Mouse (Mus musculus): ENCODE measurements at regions not wholly inside any gene's neighbourhood (a gene's known extent, or its start where the extent isn't known, plus 50 kb on each side); places are given as distances from the start of the nearest gene placed in this dataset.

GRCm38 (mm10) chr13:54285968-54286367 is 85.2 kb upstream of the Cplx2 start:
- intact Hi-C loops (cut with DNase I), result no loop called here
- DNase-seq, result peak; percentile 99

DNA sequence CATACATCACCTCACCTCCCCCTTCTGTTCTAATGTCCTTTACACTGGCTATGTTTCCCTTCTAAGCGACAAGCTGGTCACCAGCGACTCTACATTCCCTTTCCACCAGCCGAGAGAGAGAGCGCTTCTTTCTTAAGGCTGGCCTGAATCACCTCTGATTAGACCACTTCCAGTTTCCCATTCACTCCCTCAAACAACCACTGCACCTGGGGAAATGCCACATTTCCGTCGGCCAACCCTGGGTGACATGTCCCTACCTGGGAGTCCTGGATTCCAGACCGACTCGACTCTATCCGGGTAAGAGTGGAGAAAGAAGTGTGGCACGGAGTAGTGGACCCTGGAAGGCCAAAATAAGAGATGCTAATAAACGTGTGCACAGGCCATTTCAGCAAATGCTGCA is 84.5 kb upstream of the Cplx2 start:
- DNase-seq, result no peak
- intact Hi-C loops (cut with DNase I), result no loop called here

DNA sequence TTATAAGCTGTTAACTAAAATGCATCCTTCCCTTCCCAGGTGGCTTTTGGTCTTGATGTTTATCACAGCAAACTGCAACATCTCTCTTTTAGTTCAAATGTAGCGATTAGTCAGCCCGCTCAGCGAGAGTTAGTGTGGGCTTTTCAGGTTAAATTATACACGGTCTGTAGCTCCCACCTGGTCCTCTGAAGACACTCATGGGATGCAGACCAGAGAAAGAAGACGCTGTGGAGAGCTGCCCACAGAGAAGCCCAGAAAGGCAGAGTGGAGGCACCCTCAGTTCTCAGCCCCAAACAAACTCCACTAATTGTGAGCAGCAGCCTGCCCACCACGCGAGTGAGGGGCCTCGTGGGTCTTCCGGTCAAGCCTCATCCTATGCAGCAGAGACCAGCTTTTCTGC is 81.1 kb upstream of the Cplx2 start:
- intact Hi-C loops (cut with DNase I), result no loop called here
- no peak for DNase-seq

- intact Hi-C loops (cut with DNase I), result no loop called here
- no peak for DNase-seq
Observed at GRCm38 (mm10) chr13:54292394-54292793, 78.8 kb upstream of the Cplx2 start.

DNA sequence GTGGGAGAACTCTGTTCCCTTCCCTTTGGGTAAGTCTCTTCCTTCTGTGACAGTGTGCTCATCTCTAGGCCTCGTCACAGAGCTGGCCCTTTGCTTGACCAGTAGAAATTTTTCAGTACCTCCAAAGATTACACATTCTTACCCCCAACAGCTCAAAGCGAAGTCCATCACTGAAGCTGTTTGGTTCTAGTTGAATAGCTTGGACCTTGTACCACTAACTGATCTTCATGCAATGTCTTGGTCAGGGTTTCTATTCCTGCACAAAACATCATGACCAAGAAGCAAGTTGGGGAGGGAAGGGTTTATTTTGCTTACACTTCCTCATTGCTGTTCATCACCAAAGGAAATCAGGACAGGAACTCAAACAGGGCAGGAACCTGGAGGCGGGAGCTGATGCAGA is 78.1 kb upstream of the Cplx2 start:
- DNase-seq, result no peak
- intact Hi-C loops (cut with DNase I), result no loop called here

DNA sequence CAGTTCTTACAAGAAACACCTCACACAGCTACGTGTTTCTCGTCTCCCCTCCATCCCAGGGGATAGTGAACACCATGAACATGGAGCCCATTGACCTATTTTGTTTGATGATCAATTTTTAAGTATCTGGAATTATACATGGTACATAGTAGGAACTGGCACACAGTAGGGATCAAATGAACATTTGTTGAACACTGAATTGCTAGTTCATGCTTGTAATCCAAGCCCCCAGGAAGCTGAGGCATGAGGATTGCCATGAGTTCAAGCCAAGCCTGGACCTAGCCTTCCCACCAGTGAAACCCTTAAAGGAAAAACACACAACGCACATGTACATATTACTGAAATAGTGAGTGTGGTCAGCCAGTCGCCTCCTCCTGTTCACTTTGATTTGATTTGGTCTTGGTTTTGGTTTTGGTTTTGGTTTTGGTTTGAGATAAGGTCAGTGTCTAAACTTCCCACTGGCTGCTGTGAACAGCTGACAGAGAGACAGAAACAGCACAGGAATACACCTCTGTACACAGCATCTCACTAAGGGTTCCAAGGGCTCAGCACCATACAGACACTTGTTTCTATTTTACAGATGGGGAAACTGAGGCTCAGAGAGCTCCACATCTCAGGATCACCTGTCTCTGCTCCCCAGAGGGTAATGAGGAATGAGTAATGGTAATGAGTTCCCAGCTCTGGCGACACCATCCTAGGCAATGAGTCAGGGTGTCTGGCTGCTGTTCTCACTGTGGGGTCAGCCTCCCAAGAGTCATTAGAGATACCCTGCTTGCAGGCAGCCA is 75.5 kb upstream of the Cplx2 start:
- no peak for DNase-seq
- intact Hi-C loops (cut with DNase I), result no loop called here

- intact Hi-C loops (cut with DNase I), result no loop called here
- DNase-seq, result no peak
Observed at GRCm38 (mm10) chr13:54296260-54296555, 74.9 kb upstream of the Cplx2 start.

DNA sequence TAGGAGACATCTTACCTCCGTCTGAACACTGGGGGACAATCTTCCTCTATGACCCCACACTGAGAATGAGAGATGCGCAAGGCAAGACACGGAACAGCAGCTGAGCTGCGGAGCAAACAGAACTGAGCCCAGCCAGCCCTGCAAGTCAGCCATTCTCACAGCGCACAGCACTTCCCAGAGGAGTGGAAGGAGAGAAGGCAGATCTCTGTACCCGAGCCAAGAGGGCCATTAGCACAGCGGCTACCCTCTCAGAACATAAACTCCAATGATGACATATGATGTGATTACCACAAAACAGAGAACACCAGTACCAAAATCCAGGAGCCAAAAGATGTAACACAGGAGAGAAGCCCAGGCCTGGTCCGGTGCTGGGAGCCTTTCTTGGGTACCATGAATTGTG is 72.3 kb upstream of the Cplx2 start:
- intact Hi-C loops (cut with DNase I), result no loop called here
- DNase-seq, result no peak

GRCm38 (mm10) chr13:54299295-54299694 is 71.9 kb upstream of the Cplx2 start:
- intact Hi-C loops (cut with DNase I), result no loop called here
- DNase-seq, result no peak

- DNase-seq, result no peak
- intact Hi-C loops (cut with DNase I), result loop anchor here (10.0 kb wide), 1 partner anchor 74 kb away; the partner anchor contains the start of gene Cplx2
Observed at GRCm38 (mm10) chr13:54301110-54301509, 70.0 kb upstream of the Cplx2 start.

GRCm38 (mm10) chr13:54301677-54302076 is 69.5 kb upstream of the Cplx2 start:
- intact Hi-C loops (cut with DNase I), result loop anchor here (10.0 kb wide), 1 partner anchor 73 kb away; the partner anchor contains the start of gene Cplx2
- DNase-seq, result no peak

DNA sequence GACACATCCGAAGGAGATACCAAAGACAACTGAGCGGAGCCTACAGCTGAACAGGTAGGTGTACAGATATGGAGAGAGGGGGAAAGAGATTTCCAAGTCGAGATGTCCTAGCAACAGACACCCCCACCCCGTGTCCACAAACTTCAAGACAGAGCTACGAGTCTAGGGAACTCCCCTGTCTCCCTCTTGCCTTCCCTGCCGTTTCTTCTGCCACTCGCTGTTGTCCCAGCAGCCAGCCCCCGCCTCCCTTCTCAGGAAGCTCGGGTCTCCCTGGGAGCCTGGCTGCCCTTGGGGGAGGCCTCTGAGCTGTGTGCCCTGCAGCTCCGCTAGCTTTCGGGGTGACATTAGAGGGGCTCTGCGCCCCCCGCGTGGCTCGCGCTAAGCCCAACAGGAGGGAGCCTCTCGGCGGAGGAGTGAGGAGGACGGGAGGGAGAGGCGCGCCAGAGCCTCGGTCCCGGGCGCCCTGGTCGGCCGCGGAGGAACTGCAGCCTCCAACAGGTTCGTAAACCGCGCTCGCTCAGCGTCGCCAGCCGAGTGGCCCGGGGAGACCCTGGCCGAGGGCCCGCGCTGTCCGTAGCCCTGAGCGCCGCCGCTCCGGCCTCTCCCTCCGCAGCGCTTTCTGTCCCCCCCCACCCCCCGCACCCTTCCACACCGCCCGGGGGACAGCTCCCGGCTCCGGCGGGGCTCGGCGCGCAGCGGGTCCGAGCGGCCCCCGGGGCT is 68.6 kb upstream of the Cplx2 start:
- DNase-seq, result peak; percentile 58
- intact Hi-C loops (cut with DNase I), result loop anchor here (10.0 kb wide), 1 partner anchor 72 kb away; the partner anchor contains the start of gene Cplx2

GRCm38 (mm10) chr13:54303071-54303924 is 67.9 kb upstream of the Cplx2 start:
- DNase-seq, result peak; percentile 88
- intact Hi-C loops (cut with DNase I), result loop anchor here (10.0 kb wide), 1 partner anchor 72 kb away; the partner anchor contains the start of gene Cplx2

DNA sequence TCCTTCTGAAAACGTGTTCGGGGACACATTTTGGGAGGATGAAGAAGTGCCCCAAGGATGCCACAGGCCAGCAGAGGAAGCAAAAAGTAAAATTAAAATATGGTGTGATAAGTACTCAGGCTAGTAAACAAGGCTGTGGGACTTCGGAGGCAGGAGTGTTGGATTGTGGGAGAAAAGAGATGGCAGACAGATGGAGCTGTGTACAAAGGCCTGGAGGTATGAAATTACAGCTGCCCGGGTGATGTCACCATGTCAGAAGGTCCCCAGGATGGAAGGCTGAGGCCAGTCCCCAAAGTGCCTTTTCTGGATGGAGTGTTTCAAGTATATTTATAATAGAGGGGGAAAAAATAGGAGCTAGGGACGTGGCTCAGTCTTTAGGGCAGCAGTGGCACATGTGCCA is 66.9 kb upstream of the Cplx2 start:
- intact Hi-C loops (cut with DNase I), result loop anchor here (10.0 kb wide), 1 partner anchor 71 kb away; the partner anchor contains the start of gene Cplx2
- no peak for DNase-seq

GRCm38 (mm10) chr13:54308591-54308990 is 62.6 kb upstream of the Cplx2 start:
- intact Hi-C loops (cut with DNase I), result loop anchor here (10.0 kb wide), 1 partner anchor 66 kb away; the partner anchor contains the start of gene Cplx2
- DNase-seq, result no peak

DNA sequence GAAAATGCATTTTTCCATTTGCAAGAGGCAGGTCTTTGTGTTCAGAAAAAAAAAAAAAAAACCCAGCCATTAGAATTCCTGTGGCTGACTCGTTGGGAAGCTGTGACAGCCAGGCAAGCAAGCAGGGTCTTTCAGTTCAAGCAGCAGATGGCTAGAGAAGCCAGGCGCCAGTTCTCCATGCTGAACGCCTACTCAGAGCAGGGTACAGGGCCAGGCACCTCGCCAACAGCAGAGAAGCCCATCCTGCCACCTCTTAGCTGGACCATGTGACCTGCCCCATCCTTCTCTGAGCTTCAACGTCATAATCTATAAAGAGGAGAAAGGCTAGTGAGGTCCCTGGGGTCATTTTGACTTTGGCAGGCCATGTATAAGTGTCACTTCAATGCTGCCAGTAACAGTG is 61.8 kb upstream of the Cplx2 start:
- intact Hi-C loops (cut with DNase I), result loop anchor here (10.0 kb wide), 1 partner anchor 65 kb away; the partner anchor contains the start of gene Cplx2

DNA sequence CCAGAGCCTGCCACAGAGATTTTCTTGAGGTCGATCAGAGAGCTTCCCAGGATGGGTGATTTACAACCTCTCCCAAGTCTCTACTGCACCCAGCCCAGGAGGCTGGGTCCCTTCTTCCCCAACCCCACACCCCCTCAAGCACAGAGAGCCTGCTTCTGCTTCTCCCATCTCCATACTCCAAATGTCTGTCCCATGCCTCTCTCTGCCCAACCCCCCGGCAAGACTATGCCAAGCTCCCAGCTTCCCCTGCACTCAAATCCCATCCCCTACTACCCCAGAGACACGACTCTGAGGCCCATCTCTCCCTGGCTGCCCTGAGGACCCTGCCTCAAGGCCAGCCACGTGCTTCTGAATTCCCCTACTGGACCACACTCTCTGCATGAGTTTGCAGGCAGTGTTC is 61.0 kb upstream of the Cplx2 start:
- intact Hi-C loops (cut with DNase I), result no loop called here
- DNase-seq, result no peak

More for the DNA sequence above, 61.8 kb upstream of the Cplx2 start:
- DNase-seq, result peak; percentile 97

DNA sequence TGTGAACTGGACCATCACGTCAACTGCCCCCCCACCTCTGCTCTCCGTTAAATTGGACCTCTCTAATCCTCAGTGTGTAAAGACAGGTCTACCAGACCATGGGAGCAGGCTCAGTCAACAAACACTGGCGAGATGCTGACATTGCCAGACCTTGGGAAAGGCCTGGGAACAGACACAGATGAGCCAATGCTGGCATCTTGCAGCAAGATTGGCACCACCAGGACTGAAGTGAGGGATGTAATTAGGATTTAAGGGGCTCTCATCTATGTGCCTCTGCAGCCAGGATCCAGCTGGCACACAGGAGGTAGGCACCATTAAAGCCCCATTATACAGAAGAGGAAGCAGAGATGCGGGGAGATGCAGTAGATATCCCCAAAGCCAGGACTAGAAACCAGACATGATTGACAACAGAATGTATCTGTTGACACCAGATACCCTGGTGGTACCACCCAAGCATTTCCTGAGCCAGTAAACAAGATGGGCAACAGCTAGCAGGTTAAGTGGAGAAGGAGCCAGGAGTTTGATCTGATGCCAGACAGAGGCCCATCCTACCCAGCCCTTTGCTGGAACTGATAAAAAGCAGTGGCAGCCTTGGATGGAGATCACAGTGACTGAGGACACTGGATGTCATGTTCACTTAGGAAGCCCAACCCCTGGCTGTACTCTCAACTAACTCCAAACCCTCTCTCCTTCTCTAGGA is 59.7 kb upstream of the Cplx2 start:
- intact Hi-C loops (cut with DNase I), result no loop called here
- no peak for DNase-seq

DNA sequence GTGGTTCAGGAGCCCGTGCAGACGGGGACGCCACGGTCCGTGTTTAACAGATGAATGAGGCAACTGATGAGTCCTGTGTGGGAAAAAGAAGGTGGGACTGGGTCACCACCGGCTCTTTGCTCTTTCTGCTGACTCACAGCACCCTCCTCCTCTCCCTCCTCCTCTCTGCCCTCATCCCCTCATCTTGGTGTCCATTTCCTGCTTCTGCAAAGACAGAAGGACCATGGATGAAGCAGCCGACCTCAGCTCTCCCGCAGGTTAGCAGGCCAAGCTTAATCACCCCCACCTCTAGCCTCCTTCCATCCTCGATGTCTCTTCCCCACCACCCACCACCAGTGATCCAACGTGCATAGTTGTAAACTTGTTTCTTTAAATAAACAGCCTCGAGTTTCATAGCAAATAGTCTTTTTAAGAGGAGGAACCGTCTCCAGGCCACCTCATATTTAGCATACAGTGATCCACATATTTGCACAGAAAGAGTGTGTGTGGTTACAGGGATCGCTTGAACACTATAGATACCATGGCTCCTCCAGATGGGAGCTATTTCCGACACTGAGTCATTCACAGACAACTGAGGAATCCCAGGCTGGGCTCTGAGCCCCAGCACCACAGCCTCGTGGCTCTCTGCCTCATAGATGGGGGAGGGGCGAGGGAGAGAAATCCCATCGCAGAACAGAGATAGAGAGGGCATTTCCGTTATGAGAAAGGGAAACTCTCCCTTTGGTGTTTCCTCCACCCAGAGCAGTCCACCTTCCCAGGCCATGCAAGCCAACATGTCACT is 58.6 kb upstream of the Cplx2 start:
- DNase-seq, result no peak
- intact Hi-C loops (cut with DNase I), result no loop called here

DNA sequence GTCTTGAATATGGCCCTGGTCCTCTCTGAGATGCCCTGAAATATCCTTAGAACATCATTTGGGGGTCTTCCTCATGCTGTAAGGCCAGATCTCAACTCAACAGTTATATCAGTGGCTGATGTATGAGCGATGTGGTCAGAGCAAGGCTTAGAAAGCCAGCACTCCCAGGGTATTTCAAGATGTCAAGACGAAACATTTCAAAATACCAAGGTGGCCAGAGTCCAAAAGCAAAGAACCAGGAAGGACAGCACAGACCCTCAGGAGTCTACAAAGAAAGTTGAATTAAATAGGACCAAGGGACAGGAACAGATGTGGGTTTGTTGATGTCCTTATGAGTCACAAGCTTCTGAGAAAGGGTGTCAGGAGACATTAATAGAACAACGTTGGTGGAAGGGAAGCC is 55.8 kb upstream of the Cplx2 start:
- DNase-seq, result no peak
- intact Hi-C loops (cut with DNase I), result no loop called here
